Mouse (Mus musculus) MEL (cell line): Measurements from ENCODE around the gene Dscam. TPM values are rescaled to one million over a fixed set of nuclear protein-coding genes. Genes with fewer than 3 reads are reported as not detected.

ENCODE experiments used
- DNase-seq: peaks from one replicate; pipeline ENCODE4 v3.0.0; 2011; ENCODE audit warnings: low read depth, low spot score
- H3K27ac ChIP-seq: 2 replicates; pipeline ENCODE4 v1.5.1; 2012; ENCODE audit warnings: low read depth, mild to moderate bottlenecking, control low read depth, low read length, moderate library complexity; ENCODE audit not compliant: control insufficient read depth
- H3K27me3 ChIP-seq, 2 experiments: fragments of 150-350 bp in 1 of 2; sonication (generic) in 1 of 2; 2 replicates each; pipeline ENCODE4 v1.6.1; 2012; ENCODE audit warnings: low read length in 2 of 2, mild to moderate bottlenecking in 2 of 2, improper control_type of control experiment in 1 of 2, moderate library complexity in 1 of 2; ENCODE audit not compliant: insufficient read depth in 2 of 2, control insufficient read depth in 1 of 2
- H3K36me3 ChIP-seq, 2 experiments: 2 replicates each; pipeline ENCODE4 v1.6.1; 2012 to 2014; ENCODE audit warnings: low read length in 2 of 2, improper control_type of control experiment in 1 of 2, inconsistent platforms in 1 of 2, mild to moderate bottlenecking in 1 of 2; ENCODE audit not compliant: insufficient read depth in 2 of 2, control insufficient read depth in 1 of 2
- H3K4me1 ChIP-seq, 2 experiments: fragments of 150-350 bp in 1 of 2; sonication (generic) in 1 of 2; 2 replicates each; pipeline ENCODE4 v1.6.1; 2012; ENCODE audit warnings: low read length in 2 of 2, improper control_type of control experiment in 1 of 2, mild to moderate bottlenecking in 1 of 2; ENCODE audit not compliant: insufficient read depth in 2 of 2, control insufficient read depth in 1 of 2
- H3K4me3 ChIP-seq, 2 experiments: fragments of 150-350 bp in 1 of 2; sonication (generic) in 1 of 2; 2 replicates each; pipeline ENCODE4 v1.5.1; 2012; ENCODE audit warnings: low read depth in 2 of 2, low read length in 2 of 2, mild to moderate bottlenecking in 2 of 2, moderate library complexity in 2 of 2, control low read depth in 1 of 2, improper control_type of control experiment in 1 of 2; ENCODE audit not compliant: control insufficient read depth in 1 of 2, insufficient read depth in 1 of 2
- H3K79me2 ChIP-seq: 2 replicates; pipeline ENCODE4 v1.6.1; 2012; ENCODE audit warnings: mild to moderate bottlenecking, low read length, moderate library complexity; ENCODE audit not compliant: control insufficient read depth, poor library complexity, insufficient read depth
- H3K9ac ChIP-seq: 2 replicates; pipeline ENCODE4 v1.6.1; 2012; ENCODE audit warnings: low read depth, mild to moderate bottlenecking, control low read depth, low read length, moderate library complexity; ENCODE audit not compliant: control insufficient read depth, poor library complexity, severe bottlenecking
- H3K9me3 ChIP-seq: fragments of 150-350 bp; sonication (generic); replicated peaks from 2 replicates; pipeline ENCODE4 v1.6.1; 2012; ENCODE audit warnings: mild to moderate bottlenecking, low read length, improper control_type of control experiment, moderate library complexity; ENCODE audit not compliant: insufficient read depth
- BHLHE40 ChIP-seq: IDR thresholded peaks from 2 replicates; pipeline ENCODE4 v1.6.1; 2012; ENCODE audit warnings: low read depth, mild to moderate bottlenecking, inconsistent platforms, low read length, improper control_type of control experiment, borderline replicate concordance
- CHD1 ChIP-seq: IDR thresholded peaks from 2 replicates; pipeline ENCODE4 v1.6.1; 2012; ENCODE audit warnings: low read depth, mild to moderate bottlenecking, inconsistent platforms, low read length, improper control_type of control experiment
- CHD2 ChIP-seq: IDR thresholded peaks from 2 replicates; pipeline ENCODE4 v1.6.1; 2011; ENCODE audit warnings: low read length, improper control_type of control experiment
- E2F4 ChIP-seq: IDR thresholded peaks from 2 replicates; pipeline ENCODE4 v1.6.1; 2011; ENCODE audit warnings: low read depth, low read length, improper control_type of control experiment, borderline replicate concordance
- EP300 ChIP-seq, 2 experiments: IDR thresholded peaks; 2 replicates each; pipeline ENCODE4 v1.6.1; 2011; ENCODE audit warnings: improper control_type of control experiment in 2 of 2, low read length in 2 of 2, low read depth in 1 of 2, mild to moderate bottlenecking in 1 of 2
- GATA1 ChIP-seq: IDR thresholded peaks from 2 replicates; pipeline ENCODE4 v1.6.1; 2011; ENCODE audit warnings: low read depth, low read length, improper control_type of control experiment
- HCFC1 ChIP-seq: IDR thresholded peaks from 2 replicates; pipeline ENCODE4 v1.6.1; 2012; ENCODE audit warnings: low read depth, mild to moderate bottlenecking, inconsistent platforms, low read length, improper control_type of control experiment, moderate library complexity
- JUND ChIP-seq: IDR thresholded peaks from 2 replicates; pipeline ENCODE4 v1.6.1; 2011; ENCODE audit warnings: low read depth, mild to moderate bottlenecking, improper control_type of control experiment, low read length
- MAX ChIP-seq: IDR thresholded peaks from 2 replicates; pipeline ENCODE4 v1.6.1; 2011; ENCODE audit warnings: low read length, improper control_type of control experiment
- MXI1 ChIP-seq: IDR thresholded peaks from 2 replicates; pipeline ENCODE4 v1.6.1; 2011; ENCODE audit warnings: mild to moderate bottlenecking, low read depth, low read length, improper control_type of control experiment
- MYB ChIP-seq: IDR thresholded peaks from 2 replicates; pipeline ENCODE4 v1.6.1; 2011; ENCODE audit warnings: mild to moderate bottlenecking, low read depth, low read length, improper control_type of control experiment
- MYC ChIP-seq: IDR thresholded peaks from 2 replicates; pipeline ENCODE4 v1.6.1; 2011; ENCODE audit warnings: low read depth, mild to moderate bottlenecking, low read length, improper control_type of control experiment, moderate library complexity
- NRF1 ChIP-seq: IDR thresholded peaks from 2 replicates; pipeline ENCODE4 v1.6.1; 2014; ENCODE audit warnings: low read depth, mild to moderate bottlenecking, inconsistent platforms, low read length, improper control_type of control experiment, moderate library complexity; ENCODE audit not compliant: poor library complexity, insufficient read depth, severe bottlenecking
- POLR2AphosphoS2 ChIP-seq: IDR thresholded peaks from 2 replicates; pipeline ENCODE4 v1.6.1; 2011; ENCODE audit warnings: low read length, improper control_type of control experiment
- POLR2AphosphoS5 ChIP-seq: IDR thresholded peaks from 2 replicates; pipeline ENCODE4 v1.6.1; 2012; ENCODE audit warnings: low read depth, borderline replicate concordance, mild to moderate bottlenecking, inconsistent platforms, low read length, moderate library complexity, mixed read lengths
- RAD21 ChIP-seq: IDR thresholded peaks from 2 replicates; pipeline ENCODE4 v1.6.1; 2011; ENCODE audit warnings: mild to moderate bottlenecking, low read depth, low read length, improper control_type of control experiment
- SIN3A ChIP-seq: IDR thresholded peaks from 2 replicates; pipeline ENCODE4 v1.6.1; 2012; ENCODE audit warnings: low read length, improper control_type of control experiment, inconsistent platforms
- TAL1 ChIP-seq: IDR thresholded peaks from 2 replicates; pipeline ENCODE4 v1.6.1; 2012; ENCODE audit warnings: mild to moderate bottlenecking, inconsistent platforms, low read length, moderate library complexity, mixed read lengths
- TBP ChIP-seq: IDR thresholded peaks from 2 replicates; pipeline ENCODE4 v1.8.0; 2011; ENCODE audit warnings: low read depth, low read length, improper control_type of control experiment
- TCF12 ChIP-seq: IDR thresholded peaks from 2 replicates; pipeline ENCODE4 v1.6.1; 2014; ENCODE audit warnings: low read depth, mild to moderate bottlenecking, inconsistent platforms, low read length, improper control_type of control experiment, moderate library complexity
- UBTF ChIP-seq: IDR thresholded peaks from 2 replicates; pipeline ENCODE4 v1.6.1; 2012; ENCODE audit warnings: low read depth, mild to moderate bottlenecking, inconsistent platforms, low read length, improper control_type of control experiment, moderate library complexity, borderline replicate concordance; ENCODE audit not compliant: insufficient read depth
- USF2 ChIP-seq, 2 experiments: IDR thresholded peaks; 2 replicates each; pipeline ENCODE4 v1.6.1; 2011 to 2012; ENCODE audit warnings: improper control_type of control experiment in 2 of 2, low read length in 2 of 2, borderline replicate concordance in 1 of 2, inconsistent platforms in 1 of 2, low read depth in 1 of 2, mild to moderate bottlenecking in 1 of 2; ENCODE audit not compliant: insufficient read depth in 1 of 2
- ZC3H11A ChIP-seq: IDR thresholded peaks from 2 replicates; pipeline ENCODE4 v1.6.1; 2012; ENCODE audit warnings: low read depth, mild to moderate bottlenecking, inconsistent platforms, low read length, improper control_type of control experiment
- ZKSCAN1 ChIP-seq: IDR thresholded peaks from 2 replicates; pipeline ENCODE4 v1.6.1; 2012; ENCODE audit warnings: low read depth, mild to moderate bottlenecking, inconsistent platforms, low read length, improper control_type of control experiment, moderate library complexity
- ZMIZ1 ChIP-seq: IDR thresholded peaks from 2 replicates; pipeline ENCODE4 v1.6.1; 2012; ENCODE audit warnings: low read depth, mild to moderate bottlenecking, inconsistent platforms, low read length, improper control_type of control experiment, moderate library complexity
- ZNF384 ChIP-seq: IDR thresholded peaks from 2 replicates; pipeline ENCODE4 v1.6.1; 2012; ENCODE audit warnings: low read depth, mild to moderate bottlenecking, inconsistent platforms, low read length, improper control_type of control experiment
- polyA plus RNA-seq, 2 experiments: library from polyadenylated mRNA; stranded (reverse) in 1 of 2; unstranded in 1 of 2; fragments of >175 nt in 1 of 2; fragments of >200 nt in 1 of 2; gene quantifications; 2 replicates each; pipeline versions ENCODE4 v1.2.1 to v1.2.4; 2012; ENCODE audit warnings: low replicate concordance in 2 of 2, low read depth in 1 of 2; ENCODE audit not compliant: insufficient read length in 2 of 2, insufficient read depth in 1 of 2, missing spikeins in 1 of 2
- total RNA-seq: library from RNA; depleted of rRNA; stranded (reverse); fragments of 300-350 nt; gene quantifications from 2 replicates; pipeline ENCODE4 v1.2.3, GENCODE M21; 2012

Gene Dscam
- total and polyA plus RNA-seq, 3 experiments, result not detected

- Histone ChIP-seq H3K9me3 (no peaks in the 10 kb centered on the region), H3K27me3 (no peaks in the 10 kb centered on the region), H3K4me3 (no peak overlapping the region), H3K36me3 (no peaks in the 10 kb centered on the region), H3K9ac (no peak overlapping the region), H3K79me2 (no peaks in the 10 kb centered on the region), H3K27ac (no peak overlapping the region), H3K4me1 (no peaks in the 10 kb centered on the region)
- DNase-seq, result no peak
- TF ChIP-seq ZNF384 (no peak), BHLHE40 (no peak), HCFC1 (no peak), JUND (no peak), TCF12 (no peak), RAD21 (no peak), USF2 (IDR thresholded peaks at IDR 0.05; ENCODE audit: borderline replicate concordance in 1 of 2, insufficient read depth in 1 of 2, low read depth in 1 of 2, low read length in 2 of 2) (no peak), GATA1 (no peak), E2F4 (no peak), SIN3A (no peak), EP300 (IDR thresholded peaks at IDR 0.05; ENCODE audit: low read depth in 1 of 2, low read length in 2 of 2) (no peak), CHD2 (no peak), POLR2AphosphoS2 (no peak), MYB (no peak), NRF1 (no peak), CHD1 (no peak), MXI1 (no peak), POLR2AphosphoS5 (no peak), MYC (no peak), TBP (no peak)
Measured at GRCm38 (mm10) chr16:96995858-96996257, 174.7 kb downstream of the Dscam start.

- H3K79me2 ChIP-seq, result no peaks in the 10 kb centered on the region
- no peak overlapping the region for H3K4me3 ChIP-seq
- no peaks in the 10 kb centered on the region for H3K36me3 ChIP-seq
- no peaks in the 10 kb centered on the region for H3K9me3 ChIP-seq
- no peak overlapping the region for H3K27ac ChIP-seq
- H3K27me3 ChIP-seq, result no peaks in the 10 kb centered on the region
- TF ChIP-seq MYB (no peak), TBP (no peak), TCF12 (no peak), TAL1 (no peak), NRF1 (no peak), UBTF (no peak), ZC3H11A (no peak), BHLHE40 (no peak), GATA1 (no peak), POLR2AphosphoS5 (no peak), MAX (no peak), RAD21 (no peak), E2F4 (no peak), ZKSCAN1 (no peak), CHD2 (no peak), EP300 (IDR thresholded peaks at IDR 0.05; ENCODE audit: low read depth in 1 of 2, low read length in 2 of 2) (no peak), HCFC1 (no peak), ZMIZ1 (no peak), MXI1 (no peak)
- no peak overlapping the region for H3K9ac ChIP-seq
- no peak for DNase-seq
- H3K4me1 ChIP-seq, result no peaks in the 10 kb centered on the region
Measured at GRCm38 (mm10) chr16:96987396-96987795, 183.2 kb downstream of the Dscam start.
